Mouse (Mus musculus) stomach, embryonic 15.5 days (tissue): Measurements from ENCODE around the gene Gm37240. TPM values are rescaled to one million over a fixed set of nuclear protein-coding genes. Genes with fewer than 3 reads are reported as not detected.

Source experiments
- ATAC-seq: fragments of 200-750 bp; cut with Nextera tagmentation; 2 replicates; pipeline ENCODE4 v1.8.0; 2017; ENCODE audit warnings: low read depth, moderate number of reproducible peaks, moderate TSS enrichment; ENCODE audit not compliant: insufficient read depth, low FRiP score
- H3K27ac ChIP-seq: fragments of 300-500 bp; sonication (generic); 2 replicates; pipeline ENCODE4 v1.5.1; 2015; ENCODE audit warnings: mild to moderate bottlenecking, inconsistent platforms
- H3K27me3 ChIP-seq: fragments of 300-500 bp; sonication (generic); replicated peaks from 2 replicates; pipeline ENCODE4 v1.6.1; 2015; ENCODE audit warnings: inconsistent platforms
- H3K36me3 ChIP-seq: fragments of 300-500 bp; sonication (generic); 2 replicates; pipeline ENCODE4 v1.6.1; 2015; ENCODE audit warnings: inconsistent platforms
- H3K4me1 ChIP-seq: fragments of 300-500 bp; sonication (generic); 2 replicates; pipeline ENCODE4 v1.6.1; 2015; ENCODE audit warnings: inconsistent platforms
- H3K4me2 ChIP-seq: fragments of 300-500 bp; sonication (generic); 2 replicates; pipeline ENCODE4 v1.6.1; 2015; ENCODE audit warnings: mild to moderate bottlenecking, inconsistent platforms
- H3K4me3 ChIP-seq: fragments of 300-500 bp; sonication (generic); replicated peaks from 2 replicates; pipeline ENCODE4 v1.5.1; 2015; ENCODE audit warnings: inconsistent platforms
- H3K9ac ChIP-seq: fragments of 300-500 bp; sonication (generic); 2 replicates; pipeline ENCODE4 v1.6.1; 2015; ENCODE audit warnings: inconsistent platforms
- H3K9me3 ChIP-seq: fragments of 300-500 bp; sonication (generic); 2 replicates; pipeline ENCODE4 v1.6.1; 2016; ENCODE audit warnings: inconsistent platforms
- WGBS: fragments of 180-500 bp; shearing (Covaris S2); methylation state at CpG from one replicate; pipeline ENCODE4 v1.1.7; 2015; 5-methylcytosine and 5-hydroxymethylcytosine counted together
- polyA plus RNA-seq: library from polyadenylated mRNA; unstranded; fragments of >200 nt; fragmentation: Nextera tagmentation; extraction: Ambion mirVana; gene quantifications from 2 replicates; pipeline ENCODE4 v1.2.1, GENCODE M21; 2015

The Gm37240 gene
- polyA plus RNA-seq, 1 experiment from 2014 or later, result 8.6 TPM

GRCm38 (mm10) chr3:85295229-85295628 lies 592.1 kb downstream of the Gm37240 start:
- H3K9me3 ChIP-seq, result no peaks in the 10 kb centered on the region
- H3K9ac ChIP-seq, result no peak overlapping the region
- H3K4me1 ChIP-seq, result no peaks in the 10 kb centered on the region
- WGBS, result 87% methylated on average over 9 of the region's 9 CpGs
- no peaks in the 10 kb centered on the region for H3K36me3 ChIP-seq
- no peak overlapping the region for H3K4me3 ChIP-seq
- no peak overlapping the region for H3K4me2 ChIP-seq
- H3K27ac ChIP-seq, result no peak overlapping the region
- ATAC-seq, result no peak
- H3K27me3 ChIP-seq, result no peaks in the 10 kb centered on the region

- H3K36me3 ChIP-seq, result no peaks in the 10 kb centered on the region
- H3K9ac ChIP-seq, result no peak overlapping the region
- H3K4me1 ChIP-seq, result no peaks in the 10 kb centered on the region
- H3K27ac ChIP-seq, result no peak overlapping the region
- no peak for ATAC-seq
- no peak overlapping the region for H3K4me3 ChIP-seq
- H3K27me3 ChIP-seq, result no peaks in the 10 kb centered on the region
- no peaks in the 10 kb centered on the region for H3K9me3 ChIP-seq
- no peak overlapping the region for H3K4me2 ChIP-seq
- 69% methylated on average over 2 of the region's 2 CpGs for WGBS
Measured at GRCm38 (mm10) chr3:85287627-85288026, 599.7 kb downstream of the Gm37240 start.

- no peak for ATAC-seq
- Histone ChIP-seq H3K36me3 (no peaks in the 10 kb centered on the region), H3K4me3 (no peak overlapping the region)
Measured at GRCm38 (mm10) chr3:85284483-85284882, 602.8 kb downstream of the Gm37240 start.

GRCm38 (mm10) chr3:85282816-85283215 lies 604.5 kb downstream of the Gm37240 start:
- Histone ChIP-seq H3K27me3 (no peaks in the 10 kb centered on the region), H3K9ac (no peak overlapping the region), H3K27ac (no peak overlapping the region), H3K4me2 (no peak overlapping the region), H3K36me3 (no peaks in the 10 kb centered on the region), H3K9me3 (no peaks in the 10 kb centered on the region), H3K4me1 (no peaks in the 10 kb centered on the region), H3K4me3 (no peak overlapping the region)
- no peak for ATAC-seq
- 80% methylated on average over 5 of the region's 5 CpGs for WGBS

More at GRCm38 (mm10) chr3:85284483-85284882, 602.8 kb downstream of the Gm37240 start:
- H3K9me3 ChIP-seq, result no peaks in the 10 kb centered on the region
- H3K4me1 ChIP-seq, result no peaks in the 10 kb centered on the region
- no peak overlapping the region for H3K4me2 ChIP-seq
- H3K27ac ChIP-seq, result no peak overlapping the region
- H3K9ac ChIP-seq, result no peak overlapping the region
- no peaks in the 10 kb centered on the region for H3K27me3 ChIP-seq
- 63% methylated on average over 2 of the region's 2 CpGs for WGBS

GRCm38 (mm10) chr3:85275075-85275474 lies 612.2 kb downstream of the Gm37240 start:
- H3K9me3 ChIP-seq, result no peaks in the 10 kb centered on the region
- H3K27ac ChIP-seq, result no peak overlapping the region
- no peaks in the 10 kb centered on the region for H3K4me1 ChIP-seq
- no peaks in the 10 kb centered on the region for H3K36me3 ChIP-seq
- no peak overlapping the region for H3K4me3 ChIP-seq
- no peak overlapping the region for H3K9ac ChIP-seq
- H3K27me3 ChIP-seq, result no peaks in the 10 kb centered on the region
- 0 out of 2 replicates have a peak, but pooled peaks have one; percentile 50 for ATAC-seq
- 41% methylated on average over 10 of the region's 10 CpGs for WGBS
- no peak overlapping the region for H3K4me2 ChIP-seq

GRCm38 (mm10) chr3:85271491-85271890 lies 615.8 kb downstream of the Gm37240 start:
- no peak for ATAC-seq
- Histone ChIP-seq H3K27me3 (no peaks in the 10 kb centered on the region), H3K27ac (no peak overlapping the region), H3K4me3 (no peak overlapping the region), H3K9ac (no peak overlapping the region), H3K4me2 (no peak overlapping the region), H3K4me1 (no peaks in the 10 kb centered on the region), H3K36me3 (no peaks in the 10 kb centered on the region), H3K9me3 (no peaks in the 10 kb centered on the region)
- 85% methylated on average over 2 of the region's 2 CpGs for WGBS

- Histone ChIP-seq H3K9ac (no peak overlapping the region), H3K4me3 (no peak overlapping the region), H3K9me3 (no peaks in the 10 kb centered on the region), H3K4me1 (no peaks in the 10 kb centered on the region), H3K27me3 (no peaks in the 10 kb centered on the region), H3K36me3 (no peaks in the 10 kb centered on the region), H3K27ac (no peak overlapping the region), H3K4me2 (no peak overlapping the region)
- 78% methylated on average over 2 of the region's 2 CpGs for WGBS
- no peak for ATAC-seq
Measured at GRCm38 (mm10) chr3:85264963-85265362, 622.4 kb downstream of the Gm37240 start.

GRCm38 (mm10) chr3:85264546-85264945 lies 622.8 kb downstream of the Gm37240 start:
- Histone ChIP-seq H3K27ac (no peak overlapping the region), H3K27me3 (no peaks in the 10 kb centered on the region), H3K9ac (no peak overlapping the region), H3K4me3 (no peak overlapping the region), H3K36me3 (no peaks in the 10 kb centered on the region), H3K9me3 (no peaks in the 10 kb centered on the region), H3K4me1 (no peaks in the 10 kb centered on the region), H3K4me2 (no peak overlapping the region)
- no peak for ATAC-seq
- 42% methylated on average over 6 of the region's 6 CpGs for WGBS

- Histone ChIP-seq H3K4me3 (no peak overlapping the region), H3K27me3 (no peaks in the 10 kb centered on the region), H3K36me3 (no peaks in the 10 kb centered on the region), H3K9me3 (no peaks in the 10 kb centered on the region), H3K9ac (no peak overlapping the region), H3K27ac (no peak overlapping the region), H3K4me1 (no peaks in the 10 kb centered on the region), H3K4me2 (no peak overlapping the region)
- WGBS, result 89% methylated on average over 5 of the region's 5 CpGs
- no peak for ATAC-seq
Measured at GRCm38 (mm10) chr3:85254526-85254925, 632.8 kb downstream of the Gm37240 start.

- no peak for ATAC-seq
- no peaks in the 10 kb centered on the region for H3K27me3 ChIP-seq
- no peak overlapping the region for H3K9ac ChIP-seq
- no peaks in the 10 kb centered on the region for H3K36me3 ChIP-seq
- no peak overlapping the region for H3K4me3 ChIP-seq
- WGBS, result 73% methylated on average over 6 of the region's 6 CpGs
- H3K4me2 ChIP-seq, result no peak overlapping the region
- H3K27ac ChIP-seq, result no peak overlapping the region
- H3K4me1 ChIP-seq, result no peaks in the 10 kb centered on the region
- no peaks in the 10 kb centered on the region for H3K9me3 ChIP-seq
Measured at GRCm38 (mm10) chr3:85251631-85252030, 635.7 kb downstream of the Gm37240 start.

GRCm38 (mm10) chr3:85246131-85246530 lies 641.2 kb downstream of the Gm37240 start:
- Histone ChIP-seq H3K27ac (no peak overlapping the region), H3K4me3 (no peak overlapping the region), H3K4me1 (no peaks in the 10 kb centered on the region), H3K9me3 (no peaks in the 10 kb centered on the region), H3K27me3 (no peaks in the 10 kb centered on the region), H3K36me3 (no peaks in the 10 kb centered on the region), H3K4me2 (no peak overlapping the region), H3K9ac (no peak overlapping the region)
- WGBS, result 56% methylated on average over 3 of the region's 3 CpGs
- no peak for ATAC-seq

GRCm38 (mm10) chr3:85236546-85236945 lies 650.8 kb downstream of the Gm37240 start:
- Histone ChIP-seq H3K4me3 (no peak overlapping the region), H3K27ac (no peak overlapping the region), H3K4me1 (no peaks in the 10 kb centered on the region), H3K27me3 (no peaks in the 10 kb centered on the region), H3K36me3 (no peaks in the 10 kb centered on the region), H3K9ac (no peak overlapping the region), H3K9me3 (no peaks in the 10 kb centered on the region), H3K4me2 (no peak overlapping the region)
- ATAC-seq, result no peak
- 70% methylated on average over 3 of the region's 3 CpGs for WGBS

- H3K9me3 ChIP-seq, result no peaks in the 10 kb centered on the region
- ATAC-seq, result no peak
- no peaks in the 10 kb centered on the region for H3K36me3 ChIP-seq
- H3K4me1 ChIP-seq, result no peaks in the 10 kb centered on the region
- H3K4me3 ChIP-seq, result no peak overlapping the region
- WGBS, result 48% methylated on average over 6 of the region's 6 CpGs
- H3K27ac ChIP-seq, result no peak overlapping the region
- H3K9ac ChIP-seq, result no peak overlapping the region
- H3K27me3 ChIP-seq, result no peaks in the 10 kb centered on the region
- H3K4me2 ChIP-seq, result no peak overlapping the region
Measured at GRCm38 (mm10) chr3:85232846-85233245, 654.5 kb downstream of the Gm37240 start.
